Mouse (Mus musculus): ENCODE data around the gene Gm10842.

GRCm38 (mm10) chr11:105135692-105136091, 11.0 kb upstream of the Gm10842 start:
- no peak for TF ChIP-seq CTCF (conservative IDR thresholded peaks at IDR 0.05; ENCODE audit: insufficient read depth, insufficient read length, low read depth, low read length)
- TF ChIP-seq POLR2A (IDR thresholded peaks at IDR 0.05; ENCODE audit: low read depth, low read length): no peak

All from kidney, adult 2 months (tissue).